Mouse (Mus musculus) right cerebral cortex, adult 18-20 months (tissue): ENCODE measurements at regions not wholly inside any gene's neighbourhood (a gene's known extent, or its start where the extent isn't known, plus 50 kb on each side); places are given as distances from the start of the nearest gene placed in this dataset.
A peak's percentile ranks its signal among the peaks of the same experiment; 100 is the strongest.

Experiments used
- DNase-seq: peaks from one replicate; pipeline ENCODE4 v3.0.0; 2022; ENCODE audit warnings: mixed read lengths

- peak; percentile 2 for DNase-seq
These were observed 815.3 kb upstream of the Ghitm start for GRCm38 (mm10) chr14:37950212-37950876.
